Mouse (Mus musculus): ENCODE results near the gene Gnl1.
"Not testable (repeated sequence)": the region's sequence is repeated elsewhere in the genome, so short reads cannot be mapped to it uniquely, and the experiment has no call there.

Gnl1 gene

GRCm38 (mm10) chr17:35994175-35994878, 14.7 kb downstream of the Gnl1 start:
- peak; percentile 68 for DNase-seq (ENCODE audit: low read depth, low spot score)

GRCm38 (mm10) chr17:35994879-35995240, 15.2 kb downstream of the Gnl1 start:
- no peak for DNase-seq (ENCODE audit: low read depth, low spot score)

DNA sequence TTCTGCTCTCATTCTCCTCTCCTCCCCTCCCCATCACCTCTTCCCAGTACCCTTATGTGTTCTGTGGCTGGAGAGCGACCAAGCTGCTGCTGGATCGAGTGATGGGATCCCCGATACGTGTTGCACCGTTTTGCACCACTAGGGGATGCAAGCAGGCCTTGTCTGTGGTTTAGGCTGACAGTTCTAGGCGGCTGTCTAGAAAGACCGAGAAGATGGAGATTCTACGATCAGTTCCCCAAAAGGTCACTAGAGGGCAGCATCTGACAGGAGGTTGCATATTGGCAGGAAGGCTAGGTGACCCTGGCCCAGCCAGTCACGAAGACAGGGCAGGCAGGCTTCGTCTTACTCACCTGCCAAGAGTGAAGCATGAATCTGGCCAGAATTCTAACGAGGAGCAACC, 17.3 kb downstream of the Gnl1 start:
- peak; percentile 94 for DNase-seq (ENCODE audit: low read depth, low spot score)

DNA sequence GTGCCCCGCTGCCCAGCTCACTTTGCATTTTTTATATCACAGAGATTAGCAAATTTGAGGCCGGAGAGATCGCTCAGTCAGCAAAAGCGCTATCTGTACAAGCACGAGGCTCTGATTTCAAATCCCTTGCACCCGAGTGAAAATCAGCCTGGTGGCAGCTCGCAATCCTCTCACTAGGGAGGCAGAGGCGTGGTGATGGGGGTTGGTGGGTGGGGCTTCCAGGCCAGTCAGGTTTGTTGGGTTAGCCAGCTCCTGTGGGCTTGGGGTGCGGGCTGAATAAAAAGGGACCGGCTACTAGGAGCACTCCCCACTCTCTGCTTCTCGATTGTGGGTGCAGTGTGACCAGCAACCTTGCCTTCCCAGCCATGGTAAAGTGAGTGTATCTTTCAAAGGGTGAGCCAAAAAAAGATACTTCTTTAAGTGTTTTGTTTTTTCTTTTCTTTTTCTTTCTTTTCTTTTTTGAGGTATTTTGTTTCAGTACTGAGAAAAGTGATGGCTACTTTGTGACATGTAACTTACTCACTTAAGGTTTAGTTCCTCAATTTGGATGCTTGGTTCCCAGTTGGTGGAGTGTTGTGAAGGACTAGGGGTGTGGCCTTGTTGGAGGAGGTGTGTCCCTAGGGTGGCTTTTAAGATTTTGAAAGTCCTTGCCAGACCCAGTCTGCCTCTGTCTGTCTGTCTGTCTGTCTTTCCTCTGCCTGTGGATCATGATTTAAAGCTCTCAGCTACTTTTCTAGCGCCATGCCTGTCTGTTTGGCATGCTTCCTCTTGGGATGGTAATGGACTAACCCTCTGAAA, 18.3 kb downstream of the Gnl1 start:
- no peak for DNase-seq (ENCODE audit: low read depth, low spot score)

DNA sequence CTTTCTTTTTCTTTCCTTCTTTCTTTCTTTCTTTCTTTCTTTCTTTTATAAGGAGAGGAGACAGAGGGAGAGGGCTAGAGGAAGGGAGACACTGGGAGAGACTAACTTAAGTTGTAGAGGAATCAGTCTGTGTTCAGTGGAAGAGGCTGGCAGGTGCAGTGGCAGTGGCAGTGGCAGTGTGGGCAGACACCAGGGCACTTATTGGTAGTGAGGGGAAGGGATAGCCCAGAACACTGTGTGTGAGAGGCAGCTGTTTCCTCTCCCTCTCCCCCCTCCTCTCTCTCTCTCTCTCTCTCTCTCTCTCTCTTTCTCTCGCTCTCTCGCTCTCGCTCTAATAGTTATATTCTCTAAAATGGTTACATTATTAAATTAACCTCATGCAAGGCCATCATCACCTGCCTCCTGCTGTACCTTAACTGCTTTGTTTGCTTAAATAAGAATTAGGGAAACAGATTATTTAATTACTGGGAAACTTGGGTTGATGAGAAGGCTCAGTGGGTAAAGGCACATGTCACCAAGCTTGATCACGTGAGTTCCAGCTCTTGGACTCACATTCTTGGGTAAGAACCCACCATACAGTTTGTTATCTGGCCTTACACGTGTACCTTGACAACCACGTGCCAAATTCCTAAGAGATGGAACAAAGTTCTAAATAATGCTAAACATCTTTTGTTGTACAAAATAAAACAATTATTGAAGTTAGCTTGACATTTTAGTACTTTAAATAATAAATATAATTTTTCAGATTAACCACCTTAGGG, 19.1 kb downstream of the Gnl1 start:
- no peak for DNase-seq (ENCODE audit: low read depth, low spot score)

DNA sequence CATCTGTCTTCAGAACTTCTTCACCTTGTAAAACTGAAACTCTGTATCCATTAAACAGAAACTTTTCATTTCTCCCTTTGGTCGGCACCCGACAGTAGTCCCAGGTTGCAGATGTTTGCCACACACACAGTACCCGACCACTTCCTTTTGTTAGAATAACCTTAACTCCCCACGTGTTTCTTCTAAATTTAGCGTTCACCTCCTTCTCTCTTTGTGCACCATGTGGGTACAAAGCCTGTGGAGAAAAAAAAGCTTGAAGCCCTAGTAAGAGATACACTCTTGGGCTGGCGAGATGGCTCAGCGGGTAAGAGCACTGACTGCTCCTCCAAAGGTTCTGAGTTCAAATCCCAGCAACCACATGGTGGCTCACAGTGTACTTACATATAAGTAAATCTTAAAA, 19.7 kb downstream of the Gnl1 start:
- DNase-seq (ENCODE audit: low read depth, low spot score), result no peak

DNA sequence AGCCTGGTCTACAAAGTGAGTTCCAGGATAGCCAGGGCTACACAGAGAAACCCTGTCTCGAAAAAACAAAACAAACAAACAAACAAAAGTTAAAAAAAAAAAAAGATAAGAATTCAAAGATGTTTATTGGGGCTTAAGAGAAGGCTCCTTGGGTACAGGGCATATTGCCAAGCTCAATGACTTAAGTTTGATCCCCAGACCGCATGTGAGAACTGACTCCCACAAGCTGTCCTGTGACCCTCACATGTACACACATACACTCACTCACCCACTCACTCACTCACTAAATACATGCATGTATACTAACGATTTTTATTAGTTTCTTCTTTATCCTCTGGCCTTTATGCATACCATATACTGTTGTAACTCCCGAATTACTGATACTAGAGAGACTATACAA, 20.7 kb downstream of the Gnl1 start:
- no peak for DNase-seq (ENCODE audit: low read depth, low spot score)

DNA sequence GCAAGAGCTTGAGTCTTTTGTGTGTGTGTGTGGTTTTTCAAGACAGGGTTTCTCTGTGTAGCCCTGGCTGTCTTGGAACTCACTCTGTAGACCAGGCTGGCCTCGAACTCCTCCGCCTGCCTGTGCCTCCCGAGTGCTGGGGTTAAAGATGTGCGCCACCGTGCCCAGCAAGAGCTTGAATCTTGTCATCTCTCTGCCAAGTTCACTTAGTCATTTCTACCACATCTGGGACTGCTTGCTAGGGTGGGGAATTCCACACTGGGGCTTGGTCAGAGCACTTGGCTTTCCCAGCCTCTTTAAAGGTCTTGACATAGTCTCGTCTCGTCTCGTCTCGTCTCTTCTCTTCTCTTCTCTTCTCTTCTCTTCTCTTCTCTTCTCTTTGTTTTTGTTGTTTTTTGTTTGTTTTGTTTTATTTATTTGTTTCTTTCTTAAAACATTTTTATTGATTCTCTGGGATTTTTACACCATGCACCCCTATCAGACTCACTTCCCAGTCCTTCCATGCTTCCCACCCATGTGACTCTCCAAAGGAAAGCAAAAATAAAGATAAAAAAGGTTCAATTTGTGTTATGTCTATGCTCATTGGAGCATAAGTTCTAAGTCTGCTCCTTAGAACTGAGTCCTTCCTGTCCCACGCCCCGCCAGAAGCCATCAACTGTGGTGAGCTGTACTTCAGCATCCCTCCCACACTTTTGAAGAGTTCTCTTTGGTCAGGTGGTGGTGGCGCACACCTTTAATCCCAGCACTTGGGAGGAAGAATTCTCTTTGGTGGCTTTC, 21.7 kb downstream of the Gnl1 start:
- no peak for DNase-seq (ENCODE audit: low read depth, low spot score)

DNA sequence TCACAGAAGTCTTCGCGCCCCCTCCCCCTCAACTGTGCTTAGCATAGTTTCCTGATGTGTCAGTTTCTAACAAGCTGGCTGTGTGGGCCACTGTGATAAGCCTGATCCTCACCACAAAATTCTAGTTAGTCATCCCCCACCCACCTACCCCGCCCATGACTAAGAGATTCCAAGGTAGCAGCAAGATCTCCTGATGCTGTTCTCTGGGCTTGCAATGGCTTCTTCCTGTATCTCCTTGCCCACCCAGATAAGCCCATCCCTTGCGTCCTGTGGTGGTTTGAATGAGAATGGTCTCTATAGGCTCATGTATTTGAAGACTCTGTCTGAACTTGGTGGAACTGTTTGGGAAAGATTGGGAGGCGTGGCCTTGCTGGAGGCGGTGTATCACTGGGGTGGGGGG, 22.3 kb downstream of the Gnl1 start:
- DNase-seq (ENCODE audit: low read depth, low spot score), result no peak

DNA sequence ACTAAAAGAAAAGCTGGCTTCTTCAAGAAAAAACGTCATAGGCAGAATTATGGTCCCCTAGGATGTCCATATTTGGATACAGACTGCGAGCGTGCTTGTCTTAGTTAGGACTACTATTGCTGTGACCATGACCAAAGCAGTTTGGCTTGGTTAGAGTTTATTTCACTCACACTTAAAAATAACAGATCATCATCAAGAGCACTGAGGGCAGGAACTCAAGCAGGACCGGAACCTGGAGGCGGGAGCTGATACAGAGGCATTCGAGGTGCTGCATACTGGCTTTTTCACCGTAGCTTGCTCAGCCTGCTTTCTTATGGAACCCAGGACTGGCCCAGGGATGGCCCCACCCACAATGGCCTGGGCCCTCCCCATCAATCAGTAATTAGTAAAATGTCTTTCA, 23.7 kb downstream of the Gnl1 start:
- DNase-seq (ENCODE audit: low read depth, low spot score), result no peak

DNA sequence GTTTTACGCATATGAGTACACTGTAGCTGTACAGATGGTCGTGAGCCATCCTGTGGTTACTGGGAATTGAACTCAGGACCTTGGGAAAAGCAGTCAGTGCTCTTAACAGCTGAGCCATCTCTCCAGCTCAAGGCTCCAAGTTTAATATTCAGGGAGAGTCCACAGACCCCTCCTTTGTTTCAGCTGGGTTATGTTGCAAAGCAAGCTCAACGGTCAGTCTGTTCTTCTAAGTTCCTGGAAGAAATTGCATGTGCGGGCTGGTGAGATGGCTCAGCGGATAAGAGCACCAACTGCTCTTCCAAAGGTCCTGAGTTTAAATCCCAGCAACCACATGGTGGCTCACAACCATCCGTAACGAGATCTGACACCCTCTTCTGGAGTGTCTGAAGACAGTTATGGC, 24.8 kb downstream of the Gnl1 start:
- DNase-seq (ENCODE audit: low read depth, low spot score), result not testable (repeated sequence)

- DNase-seq (ENCODE audit: low read depth, low spot score), result no peak
Measured at GRCm38 (mm10) chr17:36014977-36015376, 35.3 kb downstream of the Gnl1 start.

DNA sequence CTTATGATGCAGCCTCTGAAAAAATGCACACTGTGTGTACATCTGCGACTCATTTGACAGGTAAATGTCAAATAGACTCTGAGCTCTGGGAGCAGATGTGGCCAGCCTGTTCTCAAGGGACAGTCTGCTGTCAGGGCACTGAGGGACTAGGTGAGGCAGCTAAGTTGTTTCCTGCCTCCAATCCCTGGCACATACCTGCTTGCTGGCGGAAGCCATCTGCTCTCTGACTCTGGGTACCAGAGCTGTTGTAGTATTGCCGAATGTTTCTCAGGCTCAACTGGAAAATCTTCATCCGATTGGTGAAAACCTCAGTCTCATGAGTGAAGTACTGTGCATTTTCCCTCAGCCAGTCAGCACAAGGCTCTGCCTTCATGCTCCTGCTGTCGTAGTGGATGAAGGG, 37.4 kb downstream of the Gnl1 start:
- no peak for DNase-seq (ENCODE audit: low read depth, low spot score)

- no peak for DNase-seq (ENCODE audit: low read depth, low spot score)
Measured at GRCm38 (mm10) chr17:36018979-36019378, 39.3 kb downstream of the Gnl1 start.

DNA sequence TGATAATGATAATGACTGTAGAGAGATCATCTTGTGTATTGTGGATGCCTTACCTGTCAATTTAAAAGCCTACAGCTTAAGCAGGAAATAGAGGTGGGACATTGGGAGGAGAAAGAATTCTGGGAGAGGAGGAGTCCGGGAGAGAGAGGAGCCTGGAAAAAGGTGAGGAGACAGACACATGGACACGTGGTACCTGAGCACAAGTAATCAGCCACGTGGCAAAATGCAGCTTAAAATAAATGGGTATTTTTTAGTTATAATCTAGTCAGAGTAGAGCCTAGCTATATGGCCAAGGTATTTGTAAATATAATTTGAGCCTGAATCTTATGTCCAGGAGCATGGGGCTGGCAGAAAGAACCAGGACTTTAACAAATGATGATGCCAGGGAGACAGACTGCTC, 39.9 kb downstream of the Gnl1 start:
- DNase-seq (ENCODE audit: low read depth, low spot score), result no peak

GRCm38 (mm10) chr17:36020191-36021073, 40.8 kb downstream of the Gnl1 start, which contains the start of gene H2-T24:
Gene H2-T24 (minus strand): TSS chr17:36020560.
- DNase-seq (ENCODE audit: low read depth, low spot score), result no peak

GRCm38 (mm10) chr17:36021309-36021708, 41.7 kb downstream of the Gnl1 start:
- no peak for DNase-seq (ENCODE audit: low read depth, low spot score)

DNA sequence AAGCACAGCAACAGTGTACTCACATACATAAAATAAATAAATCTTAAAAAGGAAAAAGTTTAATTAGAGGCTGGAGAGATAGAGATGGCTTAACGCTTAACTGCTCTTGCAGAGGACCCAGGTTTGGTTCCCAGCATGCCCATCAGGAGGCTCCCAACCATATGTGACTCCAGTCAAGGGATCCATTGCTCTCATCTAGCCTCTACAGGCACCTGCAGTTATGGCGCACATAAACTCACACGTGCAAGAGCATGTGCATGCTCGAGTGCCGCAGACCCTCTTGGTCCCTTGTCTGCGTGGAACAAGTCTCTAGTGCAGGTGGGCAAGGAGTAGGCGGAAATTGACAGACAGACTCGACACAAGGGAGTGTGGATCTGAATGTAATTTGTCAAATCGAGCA, 42.4 kb downstream of the Gnl1 start:
- no peak for DNase-seq (ENCODE audit: low read depth, low spot score)

GRCm38 (mm10) chr17:36022922-36023321, 43.3 kb downstream of the Gnl1 start:
- no peak for DNase-seq (ENCODE audit: low read depth, low spot score)

Measured in embryo, embryonic 11.5 days (tissue).